Mouse (Mus musculus) neural tube, postnatal 0 days (tissue): Measurements from ENCODE around the gene Hes2. TPM values are rescaled to one million over a fixed set of nuclear protein-coding genes. Genes with fewer than 3 reads are reported as not detected.

Experiments used
- polyA plus RNA-seq: library from polyadenylated mRNA; unstranded; fragments of >200 nt; fragmentation: Nextera tagmentation; extraction: Ambion mirVana; gene quantifications from 2 replicates; pipeline ENCODE4 v1.2.1, GENCODE M21; 2015

The Hes2 gene
- not detected in 2 replicates for polyA plus RNA-seq

DNA sequence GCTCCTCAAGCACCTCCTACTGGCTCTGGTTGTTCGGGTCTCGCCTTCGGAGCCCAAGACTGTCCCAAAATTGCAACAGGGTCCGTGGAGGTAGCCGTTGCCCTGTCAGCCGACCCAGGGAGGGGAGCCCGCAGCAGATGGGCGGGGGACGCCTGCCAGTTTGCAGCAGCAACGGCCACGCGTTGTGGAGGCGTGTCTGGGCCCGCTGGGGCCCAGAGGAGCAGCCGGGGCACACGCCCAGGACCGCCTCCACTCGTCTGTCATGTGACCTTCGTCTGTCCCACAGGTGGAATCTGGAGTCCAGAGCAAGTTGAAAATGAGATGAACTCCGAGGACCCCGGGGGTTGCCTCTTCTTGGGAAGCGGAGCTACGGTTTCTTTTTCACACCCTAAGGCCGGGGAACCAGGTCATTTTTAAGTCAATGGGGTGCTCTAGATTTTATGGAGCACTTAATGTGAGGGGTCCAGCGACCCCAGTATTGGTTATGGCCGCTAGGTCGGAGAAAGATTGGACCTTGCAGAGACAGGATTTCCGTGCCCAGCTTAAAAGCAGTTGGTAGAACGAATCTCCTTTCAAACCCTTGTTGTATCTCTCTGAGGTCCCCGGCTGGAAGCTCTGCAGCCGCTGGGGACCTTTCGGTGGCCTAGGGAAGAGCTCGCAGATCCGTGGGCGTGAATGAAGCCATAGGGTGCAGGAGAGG lies at the start of gene Hes2:
Hes2 (plus strand) TSS at position 283 of the 700 bp plus-strand sequence.

DNA sequence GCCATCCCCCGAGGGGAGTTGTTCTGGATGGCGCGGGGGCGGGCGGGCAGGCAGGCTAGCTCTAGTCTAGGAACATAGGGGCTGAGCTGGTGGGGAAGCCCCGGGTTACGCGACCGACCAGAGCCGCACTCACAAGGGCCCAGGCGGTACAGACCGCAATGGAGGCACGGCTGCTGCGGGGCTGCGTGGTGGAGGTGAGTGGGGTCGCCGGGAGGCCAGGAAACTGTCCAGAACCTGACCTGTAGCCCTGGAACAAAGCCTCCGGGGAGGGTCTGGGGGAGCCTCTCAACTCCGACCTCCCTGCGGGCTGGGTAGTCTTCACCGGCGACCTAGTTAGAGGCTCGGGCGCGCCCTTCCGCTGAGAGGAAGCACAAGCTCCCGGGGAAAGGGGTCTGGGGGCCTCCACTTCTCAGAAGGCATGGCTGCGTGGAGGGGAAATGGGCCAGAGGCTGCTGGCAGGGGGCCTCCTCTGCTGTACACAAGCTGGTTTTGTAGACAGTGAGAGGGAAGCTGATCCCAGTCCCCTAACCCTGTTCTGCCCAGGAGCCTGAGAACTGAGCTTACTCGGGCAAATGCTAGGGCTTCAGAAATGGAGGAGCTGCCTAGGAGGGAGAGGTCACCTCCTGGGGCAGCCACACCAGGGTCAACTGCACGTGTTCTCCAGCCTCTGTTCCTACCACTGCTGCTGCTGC lies 42.6 kb upstream of the Hes2 start, which contains the start of gene Tnfrsf25:
Tnfrsf25 (plus strand) TSS at position 14 of the 692 bp plus-strand sequence.

GRCm38 (mm10) chr4:152151966-152152544 lies 6.6 kb upstream of the Hes2 start, which contains the start of gene Espn:
Gene Espn, minus strand, starts transcription at chr4:152152371.

GRCm38 (mm10) chr4:152177537-152178343 lies 19.1 kb downstream of the Hes2 start, which contains the start of gene Acot7:
Gene Acot7, plus strand, starts transcription at chr4:152178134.

Other genes starting within 250 kb of the Hes2 start
- 62.2 and 65.8 TPM in 2 replicates for gene Dnajc11, start 225.2 kb upstream of the Hes2 start, polyA plus RNA-seq
- gene Thap3, start 169.9 kb upstream of the Hes2 start, polyA plus RNA-seq = 40.0 and 49.2 TPM in 2 replicates
- 17.9 and 19.1 TPM in 2 replicates for gene Phf13, start 162.6 kb upstream of the Hes2 start, polyA plus RNA-seq
- gene Klhl21, start 150.1 kb upstream of the Hes2 start, polyA plus RNA-seq = 5.3 and 5.5 TPM in 2 replicates
- 11.9 and 13.2 TPM in 2 replicates for gene Zbtb48, start 131.2 kb upstream of the Hes2 start, polyA plus RNA-seq
- gene Tas1r1, start 120.3 kb upstream of the Hes2 start, polyA plus RNA-seq = 1.9 and 2.0 TPM in 2 replicates
- 19.8 and 21.2 TPM in 2 replicates for gene Nol9, start 119.5 kb upstream of the Hes2 start, polyA plus RNA-seq
- gene Plekhg5, start 86.4 kb upstream of the Hes2 start, polyA plus RNA-seq = 14.7 and 16.2 TPM in 2 replicates
- 0.79 and 0.90 TPM in 2 replicates for gene Tnfrsf25, start 42.9 kb upstream of the Hes2 start, polyA plus RNA-seq
- gene Espn, start 6.5 kb upstream of the Hes2 start, polyA plus RNA-seq = 1.7 and 2.7 TPM in 2 replicates
- 458 and 500 TPM in 2 replicates for gene Acot7, start 19.3 kb downstream of the Hes2 start, polyA plus RNA-seq
- 30.5 and 31.0 TPM in 2 replicates for gene Gpr153, start 115.4 kb downstream of the Hes2 start, polyA plus RNA-seq
- 0.40 and 0.48 TPM in 2 replicates for gene Hes3, start 132.8 kb downstream of the Hes2 start, polyA plus RNA-seq
- 15.4 and 21.5 TPM in 2 replicates for gene Icmt, start 138.4 kb downstream of the Hes2 start, polyA plus RNA-seq
- 5.1 and 6.9 TPM in 2 replicates for gene Rnf207, start 160.1 kb downstream of the Hes2 start, polyA plus RNA-seq
- 142 and 171 TPM in 2 replicates for gene Rpl22, start 166.9 kb downstream of the Hes2 start, polyA plus RNA-seq
- gene Chd5, start 179.8 kb downstream of the Hes2 start, polyA plus RNA-seq = 63.4 and 67.5 TPM in 2 replicates